Mouse (Mus musculus): ENCODE data around the gene Raf1.

GRCm38 (mm10) chr6:115594463-115594862 is 82.0 kb downstream of the Raf1 start:
- TF ChIP-seq CTCF (IDR thresholded peaks at IDR 0.05; ENCODE audit: low read depth, low read length) (no peak), POLR2A (IDR thresholded peaks at IDR 0.05; ENCODE audit: borderline replicate concordance, low read depth, low read length) (no peak)
